Mouse (Mus musculus) lung, adult 2 months (tissue): ENCODE results near the gene Knl1.

Source experiments
- CTCF ChIP-seq: fragments of 200-500 bp; IDR thresholded peaks from 2 replicates; pipeline ENCODE4 v1.5.1; 2011; ENCODE audit warnings: mild to moderate bottlenecking, low read length, control low read depth; ENCODE audit not compliant: insufficient read depth
- POLR2A ChIP-seq: fragments of 200-500 bp; IDR thresholded peaks from 2 replicates; pipeline ENCODE4 v1.6.1; 2011; ENCODE audit warnings: low read depth, mild to moderate bottlenecking, control low read depth, low read length, borderline replicate concordance; ENCODE audit errors: extremely low read depth

DNA sequence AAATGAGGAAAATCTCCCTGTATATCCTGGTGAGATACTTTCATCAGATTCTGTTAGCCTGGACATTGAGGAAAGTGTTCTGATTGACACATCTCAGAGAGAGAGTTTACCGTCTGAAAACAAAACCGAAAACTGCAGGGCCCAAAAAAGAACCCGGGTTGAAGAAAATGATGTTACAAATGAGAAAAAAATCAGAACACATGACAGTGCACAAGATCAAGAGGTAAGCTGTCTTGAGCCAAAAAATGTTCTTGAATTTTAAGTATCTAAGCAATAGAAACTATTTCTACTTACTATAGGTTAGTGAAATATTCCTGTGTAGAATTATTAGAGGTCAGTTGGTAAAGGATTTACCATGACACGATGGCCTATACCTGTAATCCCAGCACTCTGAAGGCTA, 25.5 kb downstream of the Knl1 start:
- TF ChIP-seq CTCF (no peak), POLR2A (no peak)
